Mouse (Mus musculus): ENCODE data around the gene Ctla4. TPM values are rescaled to one million over a fixed set of nuclear protein-coding genes. Genes with fewer than 3 reads are reported as not detected.

Ctla4 gene
- polyA plus RNA-seq, 1 experiment, result not detected

DNA sequence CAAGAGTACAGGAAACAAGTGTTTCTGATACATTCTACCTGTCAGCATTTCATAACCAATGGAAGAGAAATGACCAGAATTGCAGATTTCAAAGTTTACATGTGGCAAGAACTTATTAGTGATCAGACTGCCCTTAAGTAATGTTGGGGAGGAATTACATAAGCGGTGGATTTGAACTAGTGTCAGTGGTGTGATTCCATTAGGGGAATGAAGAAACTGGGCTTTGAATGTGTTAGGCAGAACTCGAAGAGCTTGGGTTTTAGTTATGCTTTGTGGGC, 12.1 kb downstream of the Ctla4 start:
- WGBS, result 88% methylated on average over 2 of the region's 2 CpGs
- DNase-seq, result no peak
- no peak overlapping the region for H3K27ac ChIP-seq (ENCODE audit: insufficient read depth, low read length)
- TF ChIP-seq POLR2A (IDR thresholded peaks at IDR 0.05; ENCODE audit: borderline replicate concordance, insufficient read depth, low read length), result no peak
- no peak for TF ChIP-seq CTCF (IDR thresholded peaks at IDR 0.05; ENCODE audit: borderline replicate concordance, insufficient read depth, low read depth, low read length)
- no peaks in the 10 kb centered on the region for H3K27me3 ChIP-seq (ENCODE audit: control insufficient read depth, insufficient read depth, low read length)
- H3K4me1 ChIP-seq (ENCODE audit: control insufficient read depth, insufficient read depth, low read length), result no peaks in the 10 kb centered on the region
- H3K4me3 ChIP-seq (replicated peaks; ENCODE audit: insufficient read depth, low read depth, low read length), result no peak overlapping the region

DNA sequence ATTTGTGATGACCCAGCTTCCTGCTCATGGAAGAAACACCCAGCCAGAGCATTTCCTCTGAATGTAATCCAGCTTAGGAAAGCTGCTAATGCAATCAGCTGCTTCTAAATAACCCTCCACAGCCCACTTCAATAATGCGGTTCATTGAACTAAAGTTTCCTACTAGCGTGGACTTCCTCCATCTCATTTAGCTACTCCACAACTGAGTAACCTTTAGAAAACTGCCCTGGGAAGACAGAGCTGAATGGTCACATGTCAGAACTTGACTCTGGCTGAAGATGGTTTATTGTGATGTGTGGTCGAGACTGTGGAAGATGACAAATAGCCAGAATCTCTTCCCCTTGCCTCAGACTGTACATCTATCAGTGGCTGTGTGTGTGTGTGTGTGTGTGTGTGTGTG, 12.4 kb downstream of the Ctla4 start:
- 84% methylated on average over 3 of the region's 3 CpGs for WGBS

DNA sequence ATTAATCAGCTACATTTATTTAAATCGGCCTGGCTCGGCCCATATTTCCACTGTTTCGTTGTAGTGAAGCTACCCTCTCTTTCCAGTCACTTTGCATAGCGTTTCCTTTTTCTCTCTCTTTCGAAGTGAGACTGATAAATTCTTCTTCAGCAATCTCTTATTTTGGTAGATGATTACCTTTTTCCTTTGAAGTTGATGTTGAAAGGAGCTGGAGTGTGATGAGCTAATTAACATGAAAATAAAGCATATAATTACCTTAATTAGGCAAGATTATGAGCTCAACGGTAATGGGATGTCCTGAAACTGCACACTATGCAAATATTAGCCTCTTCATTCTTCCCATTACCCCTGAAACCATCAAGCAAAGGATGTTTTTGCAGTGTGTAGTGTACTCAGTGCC, 15.7 kb downstream of the Ctla4 start:
- no peak overlapping the region for H3K4me3 ChIP-seq (replicated peaks; ENCODE audit: insufficient read depth, low read depth, low read length)
- DNase-seq, result no peak
- no peak overlapping the region for H3K27ac ChIP-seq (ENCODE audit: insufficient read depth, low read length)
- WGBS, result 29% methylated on average over 6 of the region's 6 CpGs
- TF ChIP-seq CTCF (IDR thresholded peaks at IDR 0.05; ENCODE audit: borderline replicate concordance, insufficient read depth, low read depth, low read length) (no peak), POLR2A (IDR thresholded peaks at IDR 0.05; ENCODE audit: borderline replicate concordance, insufficient read depth, low read length) (no peak)
- H3K27me3 ChIP-seq (ENCODE audit: control insufficient read depth, insufficient read depth, low read length), result no peaks in the 10 kb centered on the region
- no peaks in the 10 kb centered on the region for H3K4me1 ChIP-seq (ENCODE audit: control insufficient read depth, insufficient read depth, low read length)

More for the DNA sequence above, 12.4 kb downstream of the Ctla4 start:
- H3K4me1 ChIP-seq (ENCODE audit: control insufficient read depth, insufficient read depth, low read length), result no peaks in the 10 kb centered on the region
- no peak overlapping the region for H3K4me3 ChIP-seq (replicated peaks; ENCODE audit: insufficient read depth, low read depth, low read length)
- H3K27ac ChIP-seq (ENCODE audit: insufficient read depth, low read length), result no peak overlapping the region
- no peaks in the 10 kb centered on the region for H3K27me3 ChIP-seq (ENCODE audit: control insufficient read depth, insufficient read depth, low read length)
- DNase-seq, result no peak
- TF ChIP-seq POLR2A (IDR thresholded peaks at IDR 0.05; ENCODE audit: borderline replicate concordance, insufficient read depth, low read length), result no peak
- TF ChIP-seq CTCF (IDR thresholded peaks at IDR 0.05; ENCODE audit: borderline replicate concordance, insufficient read depth, low read depth, low read length), result no peak

DNA sequence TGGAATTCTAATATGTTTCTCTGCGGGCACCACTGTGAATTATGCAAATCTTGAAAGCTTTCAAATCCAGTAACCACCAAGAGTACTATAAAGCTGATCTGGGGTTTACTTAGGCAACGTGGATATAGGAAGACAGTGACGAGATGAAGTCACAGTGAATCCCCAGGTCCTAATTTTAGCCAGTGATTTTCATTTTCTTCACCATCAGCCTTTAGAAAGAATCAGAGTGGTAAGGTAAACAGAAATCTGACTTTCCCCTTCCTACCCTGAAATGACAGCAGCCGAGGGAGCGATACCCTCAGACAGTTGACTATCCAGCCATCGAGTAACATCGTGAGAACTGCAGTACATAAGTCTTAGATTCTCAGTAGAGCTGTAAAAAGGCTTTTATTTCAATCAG, 16.3 kb downstream of the Ctla4 start:
- Histone ChIP-seq H3K4me1 (ENCODE audit: control insufficient read depth, insufficient read depth, low read length) (no peaks in the 10 kb centered on the region), H3K4me3 (replicated peaks; ENCODE audit: insufficient read depth, low read depth, low read length) (no peak overlapping the region), H3K27ac (ENCODE audit: insufficient read depth, low read length) (no peak overlapping the region), H3K27me3 (ENCODE audit: control insufficient read depth, insufficient read depth, low read length) (no peaks in the 10 kb centered on the region)
- DNase-seq, result no peak
- no peak for TF ChIP-seq POLR2A (IDR thresholded peaks at IDR 0.05; ENCODE audit: borderline replicate concordance, insufficient read depth, low read length)
- no peak for TF ChIP-seq CTCF (IDR thresholded peaks at IDR 0.05; ENCODE audit: borderline replicate concordance, insufficient read depth, low read depth, low read length)
- WGBS, result 94% methylated on average over 7 of the region's 7 CpGs

DNA sequence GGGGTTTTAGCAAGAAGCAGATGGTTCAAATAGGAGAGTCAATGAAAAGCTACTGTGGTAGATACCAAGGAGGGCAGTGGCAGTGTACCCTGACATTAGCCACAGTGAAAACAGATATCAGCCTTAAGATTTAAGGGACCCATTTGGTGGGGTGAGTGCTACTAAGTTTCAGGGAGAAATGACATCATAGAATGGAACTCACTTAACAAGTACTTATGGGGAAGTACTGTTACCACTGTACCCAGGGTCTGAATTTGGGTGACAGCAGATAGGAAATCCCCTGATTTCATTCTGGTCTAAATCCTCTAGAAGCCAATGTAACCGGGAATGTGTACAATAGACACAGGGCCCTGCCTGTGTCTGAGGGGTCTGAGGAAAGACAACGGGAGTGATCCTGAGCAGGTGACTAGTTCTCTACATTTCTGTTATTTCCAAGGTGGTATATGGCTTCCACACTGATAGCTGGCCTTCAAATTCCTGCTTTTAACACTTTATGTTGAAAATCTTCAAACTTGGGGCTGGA, 17.7 kb downstream of the Ctla4 start:
- DNase-seq, result no peak
- no peak overlapping the region for H3K27ac ChIP-seq (ENCODE audit: insufficient read depth, low read length)
- WGBS, result 97% methylated on average over 2 of the region's 2 CpGs

DNA sequence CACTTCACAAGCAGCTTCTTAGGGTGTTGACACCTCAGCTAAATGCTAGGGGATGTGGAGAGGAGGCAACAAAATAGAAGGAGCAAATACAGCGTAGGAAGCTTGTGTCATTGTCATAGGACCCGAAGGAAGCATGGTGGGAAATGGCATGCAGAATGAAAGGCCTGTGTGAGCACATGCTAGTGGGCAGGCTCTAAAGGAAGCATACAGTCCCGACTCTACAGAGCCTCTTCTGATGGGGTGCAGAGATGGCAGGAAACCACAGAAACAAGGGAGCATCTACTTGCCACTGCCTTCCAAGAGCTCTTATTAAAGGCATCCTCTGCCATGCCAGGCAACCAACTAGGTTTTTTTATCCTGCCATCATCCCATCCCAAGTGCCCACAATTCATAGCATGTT, 20.7 kb downstream of the Ctla4 start:
- TF ChIP-seq POLR2A (IDR thresholded peaks at IDR 0.05; ENCODE audit: borderline replicate concordance, insufficient read depth, low read length) (no peak), CTCF (IDR thresholded peaks at IDR 0.05; ENCODE audit: borderline replicate concordance, insufficient read depth, low read depth, low read length) (no peak)
- Histone ChIP-seq H3K4me3 (replicated peaks; ENCODE audit: insufficient read depth, low read depth, low read length) (no peak overlapping the region), H3K27me3 (ENCODE audit: control insufficient read depth, insufficient read depth, low read length) (no peaks in the 10 kb centered on the region), H3K27ac (ENCODE audit: insufficient read depth, low read length) (no peak overlapping the region), H3K4me1 (ENCODE audit: control insufficient read depth, insufficient read depth, low read length) (no peaks in the 10 kb centered on the region)
- DNase-seq, result no peak
- WGBS, result 83% methylated on average over 3 of the region's 3 CpGs

More for the DNA sequence above, 17.7 kb downstream of the Ctla4 start:
- Histone ChIP-seq H3K4me3 (replicated peaks; ENCODE audit: insufficient read depth, low read depth, low read length) (no peak overlapping the region), H3K27me3 (ENCODE audit: control insufficient read depth, insufficient read depth, low read length) (no peaks in the 10 kb centered on the region), H3K4me1 (ENCODE audit: control insufficient read depth, insufficient read depth, low read length) (no peaks in the 10 kb centered on the region)
- TF ChIP-seq POLR2A (IDR thresholded peaks at IDR 0.05; ENCODE audit: borderline replicate concordance, insufficient read depth, low read length) (no peak), CTCF (IDR thresholded peaks at IDR 0.05; ENCODE audit: borderline replicate concordance, insufficient read depth, low read depth, low read length) (no peak)

DNA sequence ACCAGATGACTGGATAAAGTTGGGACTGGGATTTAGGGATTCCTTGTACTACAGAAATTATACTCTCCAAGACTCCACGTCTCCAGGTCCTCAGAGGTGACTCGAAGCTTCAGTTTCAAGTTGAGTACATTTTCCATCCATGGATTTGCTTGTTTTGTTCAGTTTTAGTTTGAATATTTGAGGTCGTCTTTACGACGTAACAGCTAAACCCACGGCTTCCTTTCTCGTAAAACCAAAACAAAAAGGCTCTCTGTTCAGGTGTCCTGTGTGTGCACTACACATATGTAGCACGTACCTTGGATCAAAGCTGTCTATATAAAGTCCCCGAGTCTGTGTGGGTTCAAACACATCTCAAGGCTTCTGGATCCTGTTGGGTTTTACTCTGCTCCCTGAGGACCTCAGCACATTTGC, 22.0 kb downstream of the Ctla4 start:
- DNase-seq, result no peak
- H3K4me3 ChIP-seq (replicated peaks; ENCODE audit: insufficient read depth, low read depth, low read length), result no peak overlapping the region
- WGBS, result 92% methylated on average over 9 of the region's 9 CpGs
- no peaks in the 10 kb centered on the region for H3K4me1 ChIP-seq (ENCODE audit: control insufficient read depth, insufficient read depth, low read length)
- no peaks in the 10 kb centered on the region for H3K27me3 ChIP-seq (ENCODE audit: control insufficient read depth, insufficient read depth, low read length)
- H3K27ac ChIP-seq (ENCODE audit: insufficient read depth, low read length), result no peak overlapping the region
- TF ChIP-seq POLR2A (IDR thresholded peaks at IDR 0.05; ENCODE audit: borderline replicate concordance, insufficient read depth, low read length) (no peak), CTCF (IDR thresholded peaks at IDR 0.05; ENCODE audit: borderline replicate concordance, insufficient read depth, low read depth, low read length) (no peak)

DNA sequence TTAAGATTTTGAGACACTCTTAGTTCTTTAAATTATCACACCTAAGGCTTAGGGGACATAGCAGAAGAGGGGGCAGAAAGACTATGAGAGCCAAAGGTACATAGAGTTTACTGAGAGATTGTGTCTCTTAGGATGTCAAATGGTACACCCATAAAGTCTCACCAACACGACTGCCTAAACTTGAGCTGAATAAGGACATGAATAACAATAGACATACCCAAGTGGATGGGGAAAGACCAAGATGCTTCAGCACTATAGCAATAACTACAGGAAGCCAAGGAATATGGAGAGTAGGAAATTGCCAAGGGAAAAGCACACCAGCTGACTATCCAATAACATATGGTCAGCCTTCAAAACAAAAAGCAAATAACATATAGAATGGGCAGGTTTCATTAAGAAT, 22.9 kb downstream of the Ctla4 start:
- 55% methylated on average over 1 of the region's 1 CpGs for WGBS
- no peak overlapping the region for H3K4me3 ChIP-seq (replicated peaks; ENCODE audit: insufficient read depth, low read depth, low read length)
- no peaks in the 10 kb centered on the region for H3K27me3 ChIP-seq (ENCODE audit: control insufficient read depth, insufficient read depth, low read length)
- TF ChIP-seq POLR2A (IDR thresholded peaks at IDR 0.05; ENCODE audit: borderline replicate concordance, insufficient read depth, low read length) (no peak), CTCF (IDR thresholded peaks at IDR 0.05; ENCODE audit: borderline replicate concordance, insufficient read depth, low read depth, low read length) (no peak)
- DNase-seq, result no peak
- H3K27ac ChIP-seq (ENCODE audit: insufficient read depth, low read length), result no peak overlapping the region
- H3K4me1 ChIP-seq (ENCODE audit: control insufficient read depth, insufficient read depth, low read length), result no peaks in the 10 kb centered on the region

Data from cerebellum, adult 2 months (tissue).